Mouse (Mus musculus) midbrain, embryonic 16.5 days (tissue): ENCODE measurements at regions not wholly inside any gene's neighbourhood (a gene's known extent, or its start where the extent isn't known, plus 50 kb on each side); places are given as distances from the start of the nearest gene placed in this dataset.

Experiments used
- ATAC-seq: fragments of 200-750 bp; cut with Nextera tagmentation; 2 replicates; pipeline ENCODE4 v1.8.0; 2017; ENCODE audit warnings: moderate TSS enrichment
- H3K27ac ChIP-seq: fragments of 300-500 bp; sonication (generic); 2 replicates; pipeline ENCODE4 v1.5.1; 2014; ENCODE audit warnings: mild to moderate bottlenecking, low read length, mixed read lengths
- H3K27me3 ChIP-seq: fragments of 300-500 bp; sonication (generic); 2 replicates; pipeline ENCODE4 v1.6.1; 2014; ENCODE audit warnings: low read depth, low read length, mixed read lengths; ENCODE audit not compliant: control insufficient read depth, insufficient read depth
- H3K36me3 ChIP-seq: fragments of 300-500 bp; sonication (generic); 2 replicates; pipeline ENCODE4 v1.6.1; 2014; ENCODE audit warnings: mild to moderate bottlenecking, low read length, moderate library complexity, mixed read lengths; ENCODE audit not compliant: control insufficient read depth, insufficient read depth
- H3K4me1 ChIP-seq: fragments of 300-500 bp; sonication (generic); 2 replicates; pipeline ENCODE4 v1.6.1; 2014; ENCODE audit warnings: mild to moderate bottlenecking, low read length, mixed read lengths; ENCODE audit not compliant: control insufficient read depth, insufficient read depth
- H3K4me2 ChIP-seq: fragments of 300-500 bp; sonication (generic); 2 replicates; pipeline ENCODE4 v1.6.1; 2014; ENCODE audit warnings: mild to moderate bottlenecking, low read length, mixed read lengths
- H3K4me3 ChIP-seq: fragments of 300-500 bp; sonication (generic); 2 replicates; pipeline ENCODE4 v1.5.1; 2014; ENCODE audit warnings: low read depth, mild to moderate bottlenecking, low read length, moderate library complexity, mixed read lengths
- H3K9ac ChIP-seq: fragments of 300-500 bp; sonication (generic); 2 replicates; pipeline ENCODE4 v1.6.1; 2014; ENCODE audit warnings: low read depth, low read length, mixed read lengths
- H3K9me3 ChIP-seq: fragments of 300-500 bp; sonication (generic); replicated peaks from 2 replicates; pipeline ENCODE4 v1.6.1; 2014; ENCODE audit warnings: mild to moderate bottlenecking, low read length, mixed read lengths; ENCODE audit not compliant: control insufficient read depth, poor library complexity, severe bottlenecking
- WGBS: fragments of 180-500 bp; shearing (Covaris S2); extraction: QIAGEN DNeasy Blood & Tissue Kit; methylation state at CpG from one replicate; pipeline ENCODE4 v1.1.7; 2014; 5-methylcytosine and 5-hydroxymethylcytosine counted together

DNA sequence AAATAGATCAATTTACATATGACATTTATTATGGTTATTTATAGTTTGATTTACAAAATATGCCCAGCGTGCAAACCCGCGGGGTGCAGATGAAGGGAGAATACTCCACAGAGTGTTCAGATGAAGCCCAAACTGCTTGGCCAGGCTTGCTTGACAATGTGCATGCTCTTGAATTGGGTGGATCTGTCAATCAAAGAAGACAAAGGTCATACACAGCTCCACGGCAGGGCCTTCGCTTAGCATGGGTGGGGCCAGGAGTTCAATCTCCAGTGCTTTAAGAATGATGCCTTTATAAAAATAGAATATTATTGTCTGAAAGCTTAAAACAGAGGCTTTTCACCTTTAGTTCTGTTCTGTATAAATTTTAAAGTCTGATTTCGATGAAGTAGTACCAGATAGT, 158.3 kb upstream of the Gm10131 start:
- no peak for ATAC-seq
- Histone ChIP-seq H3K27me3 (no peaks in the 10 kb centered on the region), H3K36me3 (no peaks in the 10 kb centered on the region), H3K9me3 (no peaks in the 10 kb centered on the region), H3K4me2 (no peak overlapping the region), H3K27ac (no peak overlapping the region), H3K4me3 (no peak overlapping the region), H3K4me1 (no peaks in the 10 kb centered on the region), H3K9ac (no peak overlapping the region)
- WGBS: 77% methylated on average over 6 of the region's 6 CpGs

DNA sequence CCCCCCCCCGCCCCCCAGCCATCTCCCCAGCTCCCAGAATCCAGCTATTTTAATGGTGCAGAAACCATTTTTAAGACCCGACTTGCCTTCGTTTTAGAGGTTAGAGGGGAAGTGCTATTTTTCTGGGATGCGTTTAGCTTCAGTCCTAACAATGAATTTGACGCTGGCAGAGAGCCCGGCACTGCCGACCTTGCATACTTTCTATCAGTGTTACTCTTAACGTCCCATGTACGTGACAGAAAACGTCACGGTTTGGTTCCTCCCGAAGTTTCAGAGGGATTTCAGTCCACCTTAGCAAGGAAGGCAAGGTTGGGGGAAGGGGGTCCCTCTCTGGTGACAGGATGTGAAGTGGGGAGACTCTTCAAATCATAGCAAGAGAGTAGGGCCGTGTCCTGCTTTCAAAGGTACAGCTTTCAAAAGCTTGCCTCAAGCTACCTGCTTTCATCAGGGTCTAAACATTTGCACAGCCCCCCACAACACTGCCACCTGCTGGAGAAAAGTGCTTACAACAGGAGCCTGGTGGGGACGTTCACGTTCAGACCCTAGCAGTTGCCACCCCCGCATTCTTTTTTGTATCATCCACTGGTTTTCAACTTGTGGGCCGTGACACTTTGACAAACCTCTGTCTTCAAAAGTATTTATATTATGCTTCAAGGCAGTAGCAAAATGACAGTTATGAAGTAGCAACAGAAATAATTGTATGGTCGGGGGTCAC, 157.4 kb upstream of the Gm10131 start:
- ATAC-seq: no peak
- no peak overlapping the region for H3K4me3 ChIP-seq
- no peaks in the 10 kb centered on the region for H3K36me3 ChIP-seq
- 93% methylated on average over 18 of the region's 18 CpGs for WGBS
- no peak overlapping the region for H3K9ac ChIP-seq
- H3K27me3 ChIP-seq: no peaks in the 10 kb centered on the region
- no peak overlapping the region for H3K4me2 ChIP-seq
- no peaks in the 10 kb centered on the region for H3K9me3 ChIP-seq
- no peaks in the 10 kb centered on the region for H3K4me1 ChIP-seq
- no peak overlapping the region for H3K27ac ChIP-seq

DNA sequence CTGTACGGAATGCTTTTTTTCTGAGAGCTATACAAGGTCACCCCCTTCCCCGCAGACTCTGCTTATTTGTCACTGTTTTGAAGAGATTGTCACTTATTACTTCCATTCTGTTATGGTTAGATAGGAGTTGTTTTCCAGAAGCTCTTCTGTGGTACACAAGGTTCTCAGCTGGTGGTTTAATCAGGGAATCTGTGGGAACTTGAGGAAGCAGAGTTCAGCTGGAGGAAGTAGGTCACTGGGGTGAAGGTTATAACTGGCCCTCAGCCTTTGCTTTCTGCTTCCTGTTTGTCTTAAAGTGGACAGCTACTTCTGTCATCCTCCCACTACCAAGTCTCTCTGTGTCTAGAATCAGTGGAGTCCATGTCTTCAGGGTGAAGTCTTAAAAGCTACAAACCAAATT, 143.4 kb upstream of the Gm10131 start:
- ATAC-seq: no peak
- H3K4me2 ChIP-seq: no peak overlapping the region
- H3K4me1 ChIP-seq: peaks cover 4% of the 10 kb centered on the region; the same call in 1 of the 2 replicates
- H3K9ac ChIP-seq: no peak overlapping the region
- no peak overlapping the region for H3K27ac ChIP-seq
- no peaks in the 10 kb centered on the region for H3K36me3 ChIP-seq
- no peak overlapping the region for H3K4me3 ChIP-seq
- H3K9me3 ChIP-seq: no peaks in the 10 kb centered on the region
- 91% methylated on average over 2 of the region's 2 CpGs for WGBS
- H3K27me3 ChIP-seq: no peaks in the 10 kb centered on the region

DNA sequence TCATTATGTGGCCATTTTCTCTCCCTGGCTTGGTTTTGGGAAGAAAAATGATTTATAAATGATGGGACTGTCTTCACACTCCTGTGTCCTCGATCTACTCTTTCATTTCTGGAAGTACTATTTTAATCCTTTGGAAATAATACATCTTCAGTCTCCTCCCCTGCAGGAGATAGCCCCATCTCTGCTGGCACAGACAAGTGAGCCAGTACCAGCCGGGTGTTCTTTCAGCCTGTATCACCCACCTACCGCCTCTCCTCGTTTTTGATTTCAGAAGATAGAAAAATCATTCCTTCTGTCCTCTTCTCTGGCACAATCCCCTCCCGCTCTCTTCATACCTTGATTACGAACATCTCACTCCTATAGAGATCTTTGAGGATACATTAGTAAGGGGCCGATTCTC, 140.4 kb upstream of the Gm10131 start:
- 89% methylated on average over 7 of the region's 7 CpGs for WGBS
- H3K36me3 ChIP-seq: no peaks in the 10 kb centered on the region
- H3K4me3 ChIP-seq: no peak overlapping the region
- H3K9me3 ChIP-seq: no peaks in the 10 kb centered on the region
- ATAC-seq: no peak
- H3K9ac ChIP-seq: no peak overlapping the region
- H3K4me1 ChIP-seq: peaks cover 4% of the 10 kb centered on the region; the same call in 1 of the 2 replicates
- no peak overlapping the region for H3K4me2 ChIP-seq
- no peak overlapping the region for H3K27ac ChIP-seq
- H3K27me3 ChIP-seq: no peaks in the 10 kb centered on the region

DNA sequence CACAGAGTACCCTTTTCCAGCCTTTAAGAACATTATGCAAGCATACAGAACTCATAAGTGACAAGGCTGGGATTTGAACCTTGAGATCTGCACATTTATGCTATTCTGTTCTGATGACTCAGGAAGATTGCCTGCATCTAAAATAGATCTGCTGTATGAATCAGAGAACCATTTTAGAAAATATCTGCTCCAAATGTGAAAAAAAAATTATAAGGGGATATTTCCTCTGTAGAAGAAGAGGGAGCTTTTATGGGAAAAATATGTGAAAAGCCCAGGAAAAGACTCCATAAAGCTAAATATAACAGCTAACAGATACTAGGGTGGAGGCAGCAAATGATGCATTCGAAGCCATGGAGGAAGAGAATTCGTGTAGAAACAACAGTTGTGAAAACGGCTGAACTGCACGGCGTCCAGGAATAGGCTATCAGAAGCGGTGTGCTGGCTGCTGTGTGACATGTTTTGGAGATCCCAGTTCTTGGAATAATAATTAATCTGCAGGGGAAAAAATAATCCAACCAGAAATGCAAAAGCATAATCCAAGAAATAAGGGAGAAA, 127.9 kb upstream of the Gm10131 start:
- Histone ChIP-seq H3K4me2 (no peak overlapping the region), H3K4me1 (no peaks in the 10 kb centered on the region), H3K27ac (no peak overlapping the region), H3K9me3 (no peaks in the 10 kb centered on the region), H3K36me3 (no peaks in the 10 kb centered on the region), H3K27me3 (no peaks in the 10 kb centered on the region), H3K9ac (no peak overlapping the region), H3K4me3 (no peak overlapping the region)
- 89% methylated on average over 6 of the region's 6 CpGs for WGBS
- no peak for ATAC-seq

DNA sequence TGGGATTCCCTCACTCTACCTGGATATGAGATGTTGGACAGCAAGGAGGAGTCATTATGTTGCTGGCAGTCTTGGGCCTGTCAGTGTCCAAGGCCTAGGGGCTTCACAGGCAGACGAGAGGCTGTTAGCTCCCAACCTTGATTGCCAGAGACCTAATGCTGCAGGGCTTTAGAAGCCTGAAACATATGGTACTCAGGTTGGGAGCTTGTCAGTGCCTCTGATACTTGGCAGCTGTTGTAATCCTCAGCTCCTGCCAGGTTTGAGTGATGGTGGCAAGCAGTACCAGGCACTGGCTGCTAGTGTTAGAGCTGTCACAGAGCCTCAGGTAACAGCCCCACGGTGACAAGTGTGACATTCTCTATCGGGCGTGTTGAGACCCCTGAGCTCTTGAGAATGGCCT, 122.2 kb upstream of the Gm10131 start:
- H3K4me1 ChIP-seq: no peaks in the 10 kb centered on the region
- no peak overlapping the region for H3K4me2 ChIP-seq
- H3K4me3 ChIP-seq: no peak overlapping the region
- H3K27ac ChIP-seq: no peak overlapping the region
- no peak for ATAC-seq
- H3K36me3 ChIP-seq: no peaks in the 10 kb centered on the region
- H3K9me3 ChIP-seq: no peaks in the 10 kb centered on the region
- H3K9ac ChIP-seq: no peak overlapping the region
- no peaks in the 10 kb centered on the region for H3K27me3 ChIP-seq
- 88% methylated on average over 4 of the region's 4 CpGs for WGBS

DNA sequence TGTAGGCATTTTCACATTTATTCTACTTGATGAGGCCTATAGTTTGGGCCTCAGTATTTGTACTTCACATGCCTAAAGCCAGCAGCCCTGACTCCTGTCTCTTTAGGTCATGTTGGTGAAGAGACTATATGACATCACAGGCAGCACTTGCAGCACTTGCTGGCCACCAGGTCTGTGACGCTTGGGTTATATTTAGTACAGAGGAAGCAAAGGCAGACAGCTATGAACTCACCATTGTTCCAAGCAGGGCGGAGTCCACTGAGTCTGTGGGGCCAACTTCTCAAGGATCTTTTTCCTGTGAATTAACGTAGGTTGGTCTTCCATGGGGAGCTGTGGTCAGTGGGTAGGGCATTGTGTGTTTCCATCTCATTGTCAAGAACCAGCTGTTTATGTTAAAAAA, 117.9 kb upstream of the Gm10131 start:
- no peaks in the 10 kb centered on the region for H3K36me3 ChIP-seq
- H3K9ac ChIP-seq: no peak overlapping the region
- 87% methylated on average over 3 of the region's 3 CpGs for WGBS
- no peaks in the 10 kb centered on the region for H3K4me1 ChIP-seq
- H3K27ac ChIP-seq: no peak overlapping the region
- H3K4me3 ChIP-seq: no peak overlapping the region
- H3K27me3 ChIP-seq: no peaks in the 10 kb centered on the region
- H3K4me2 ChIP-seq: no peak overlapping the region
- ATAC-seq: no peak
- no peaks in the 10 kb centered on the region for H3K9me3 ChIP-seq

DNA sequence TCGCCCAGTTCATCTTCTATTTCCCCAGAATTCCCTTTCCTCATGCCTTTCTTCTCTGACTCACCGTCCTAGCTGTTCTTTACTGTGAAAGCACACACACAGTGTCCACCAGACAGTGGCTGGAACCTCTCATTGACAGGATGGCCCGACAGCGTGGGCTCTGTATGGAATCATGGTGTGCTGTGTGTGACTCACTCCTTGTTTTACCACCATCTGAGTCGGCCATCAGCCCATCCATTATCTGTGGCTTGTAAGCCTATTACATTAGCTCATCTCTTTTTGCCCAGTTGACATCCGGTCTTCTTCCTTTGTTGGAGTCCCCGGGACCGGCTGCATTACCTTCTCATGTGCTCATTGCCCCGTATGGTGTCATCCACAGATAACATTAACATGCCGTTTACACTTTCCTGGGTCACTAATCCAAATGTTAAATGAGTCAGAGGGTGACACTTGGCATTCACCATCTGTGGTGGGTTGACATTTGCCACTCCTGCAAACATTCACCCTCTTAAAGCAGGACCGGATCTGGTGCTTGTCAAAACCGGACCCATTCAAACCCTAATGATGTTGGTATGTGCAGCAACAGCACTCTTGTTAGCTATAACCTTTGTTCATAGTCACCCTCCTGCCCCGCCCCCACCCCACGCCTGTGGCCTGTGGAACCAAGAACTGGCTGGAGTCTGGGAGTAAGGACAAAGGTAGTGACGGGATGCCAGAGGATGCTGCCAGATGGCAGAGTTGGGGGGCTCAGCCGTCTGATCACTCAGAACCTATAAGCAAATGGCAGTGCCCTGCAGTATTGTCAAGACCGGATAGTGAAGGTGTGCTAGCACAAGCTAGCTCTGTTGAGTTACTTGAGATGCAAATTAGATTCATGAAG, 113.7 kb upstream of the Gm10131 start:
- Histone ChIP-seq H3K27ac (no peak overlapping the region), H3K9me3 (no peaks in the 10 kb centered on the region), H3K4me2 (no peak overlapping the region), H3K4me3 (no peak overlapping the region), H3K36me3 (no peaks in the 10 kb centered on the region), H3K27me3 (no peaks in the 10 kb centered on the region), H3K4me1 (no peaks in the 10 kb centered on the region), H3K9ac (no peak overlapping the region)
- WGBS: 70% methylated on average over 17 of the region's 17 CpGs
- no peak for ATAC-seq

DNA sequence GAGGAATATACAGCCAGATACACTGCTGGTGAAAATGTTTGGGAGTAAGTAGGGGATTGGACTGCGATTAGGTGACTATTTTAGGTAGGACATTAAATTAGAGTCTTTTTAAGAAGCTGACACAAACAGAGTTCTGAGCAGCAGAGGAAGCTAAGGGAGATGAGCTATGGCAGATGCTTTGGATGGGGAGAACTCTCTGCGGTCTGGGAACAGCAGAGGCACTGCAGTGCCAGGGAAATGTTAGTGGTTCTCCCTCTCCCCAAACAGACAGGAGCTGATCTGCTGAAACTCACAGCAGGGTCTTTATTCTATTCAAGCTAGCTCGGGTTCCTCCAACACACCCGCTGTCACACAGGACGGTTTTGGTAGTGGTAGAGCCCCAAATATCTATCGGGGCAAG, 110.7 kb upstream of the Gm10131 start:
- H3K36me3 ChIP-seq: no peaks in the 10 kb centered on the region
- H3K4me1 ChIP-seq: no peaks in the 10 kb centered on the region
- ATAC-seq: no peak
- no peak overlapping the region for H3K4me2 ChIP-seq
- no peaks in the 10 kb centered on the region for H3K9me3 ChIP-seq
- WGBS: 79% methylated on average over 6 of the region's 6 CpGs
- H3K4me3 ChIP-seq: no peak overlapping the region
- H3K27ac ChIP-seq: no peak overlapping the region
- no peaks in the 10 kb centered on the region for H3K27me3 ChIP-seq
- H3K9ac ChIP-seq: no peak overlapping the region
